ENCODE assay signal across 11 mouse cellular contexts in genomic region chr15:10980712-10981111, GRCm38 (mm10). TPM values are rescaled to one million over a fixed set of nuclear protein-coding genes. Genes with fewer than 3 reads are reported as not detected.
DNase-seq lines count a peak whose midpoint lies in the region; ATAC-seq and TF ChIP-seq lines count a peak whose summit lies in the region.
"Had no signal": no experiment of that assay in that cellular context is flagged by ENCODE, and none has a peak within 500 bp of the region (broad histone marks: within the 10 kb centered on the region; RNA-seq: fewer than 3 reads in every experiment).

No protein-coding gene starts in this region.

- H3K4me1 ChIP-seq in forebrain, embryonic 10.5 days: peaks cover 13% of the 10 kb centered on the region
- no peaks in the 10 kb centered on the region; the same call in 1 of the 2 replicates for H3K4me1 ChIP-seq in limb, embryonic 11.5 days (ENCODE audit: control insufficient read depth, insufficient read depth, low read length)
- peaks cover 4% of the 10 kb centered on the region; the same call in 1 of the 2 replicates for H3K4me1 ChIP-seq in neural tube, embryonic 12.5 days

- no peak for TF ChIP-seq CTCF in layer of hippocampus, adult 2 months (conservative IDR thresholded peaks at IDR 0.05)

- H3K9ac ChIP-seq in limb, embryonic 11.5 days (ENCODE audit: low read length): no peak overlapping the region
- no peak overlapping the region for H3K9ac ChIP-seq in neural tube, embryonic 12.5 days

- peak overlapping the region; percentile 68 for H3K4me2 ChIP-seq in limb, embryonic 11.5 days (ENCODE audit: low read depth, severe bottlenecking)
- peak overlapping the region; percentile 66 for H3K4me2 ChIP-seq in neural tube, embryonic 12.5 days (replicated peaks)

- WGBS in forebrain, embryonic 10.5 days: 74% methylated on average over 2 of the region's 2 CpGs
- WGBS in limb, embryonic 11.5 days: 74% methylated on average over 2 of the region's 2 CpGs
- WGBS in neural tube, embryonic 12.5 days: 63% methylated on average over 2 of the region's 2 CpGs

- intact Hi-C loops in left cerebral cortex, postnatal 25 days (cut with DNase I): loop anchor here (1.0 kb wide), 2 partner anchors 59 to 494 kb away; partner anchors contain the start of gene Rad1

- DNase-seq in layer of hippocampus, adult 2 months (ENCODE audit: low spot score in 2 of 2): no peak
- DNase-seq in layer of hippocampus, adult 9-11 months: no peak
- DNase-seq in forebrain, embryonic 10.5 days (ENCODE audit: extremely low spot score, low spot score): no peak
- DNase-seq in limb, embryonic 11.5 days (ENCODE audit: low spot score): no peak
- no peak for DNase-seq in retina, embryonic 14.5 days (ENCODE audit: low spot score)
- no peak for DNase-seq in adrenal gland, adult 18-20 months (ENCODE audit: low spot score in 2 of 2)
- DNase-seq in left cerebral cortex, postnatal 25 days (ENCODE audit: low spot score in 2 of 2): no peak
- DNase-seq: cerebellum, adult 8-10 months; gastrocnemius, postnatal 14 days had no signal

- peak overlapping the region; percentile 84; the same call in 1 of the 2 replicates for H3K4me3 ChIP-seq in layer of hippocampus, adult 2 months
- H3K4me3 ChIP-seq in forebrain, embryonic 10.5 days: peak overlapping the region; percentile 76; the same call in 1 of the 2 replicates
- H3K4me3 ChIP-seq in limb, embryonic 11.5 days (ENCODE audit: low read depth, low read length): no peak overlapping the region
- no peak overlapping the region for H3K4me3 ChIP-seq in neural tube, embryonic 12.5 days

- no peaks in the 10 kb centered on the region for H3K9me3 ChIP-seq in forebrain, embryonic 10.5 days
- no peaks in the 10 kb centered on the region for H3K9me3 ChIP-seq in limb, embryonic 11.5 days (ENCODE audit: control insufficient read depth, low read length)
- H3K9me3 ChIP-seq in neural tube, embryonic 12.5 days: no peaks in the 10 kb centered on the region

- no peaks in the 10 kb centered on the region for H3K27me3 ChIP-seq in forebrain, embryonic 10.5 days (ENCODE audit: poor library complexity, severe bottlenecking)
- H3K27me3 ChIP-seq in limb, embryonic 11.5 days (ENCODE audit: control insufficient read depth, insufficient read depth, low read length): no peaks in the 10 kb centered on the region
- H3K27me3 ChIP-seq in neural tube, embryonic 12.5 days (replicated peaks): no peaks in the 10 kb centered on the region

- H3K27ac ChIP-seq in layer of hippocampus, adult 2 months: peak overlapping the region; percentile 99
- H3K27ac ChIP-seq in forebrain, embryonic 10.5 days: no peak overlapping the region
- H3K27ac ChIP-seq in limb, embryonic 11.5 days (replicated peaks; ENCODE audit: low read depth, low read length): no peak overlapping the region
- H3K27ac ChIP-seq in neural tube, embryonic 12.5 days: no peak overlapping the region

- no peak for ATAC-seq in limb, embryonic 11.5 days (ENCODE audit: insufficient number of reproducible peaks, low FRiP score, low TSS enrichment, low read depth)
- no peak for ATAC-seq in neural tube, embryonic 12.5 days (ENCODE audit: low FRiP score, low read depth)

- H3K36me3 ChIP-seq in forebrain, embryonic 10.5 days (replicated peaks): no peaks in the 10 kb centered on the region
- H3K36me3 ChIP-seq in limb, embryonic 11.5 days (ENCODE audit: control insufficient read depth, insufficient read depth, low read length): no peaks in the 10 kb centered on the region
- no peaks in the 10 kb centered on the region for H3K36me3 ChIP-seq in neural tube, embryonic 12.5 days

RNA-seq across cellular contexts. Expression of gene Amacr, which starts 0.8 kb away (rescaled TPM):
- 10 to 100 TPM; 11.1 to 12.0 TPM for total RNA-seq in layer of hippocampus, adult 2 months (2021)
- polyA plus RNA-seq in forebrain, embryonic 10.5 days (2016; fragmentation: Nextera tagmentation; extraction: Ambion mirVana): 10.4 and 10.6 TPM in 2 replicates
- 16.8 and 18.1 TPM in 2 replicates for polyA plus RNA-seq in limb, embryonic 11.5 days (2014; fragmentation: Nextera tagmentation; extraction: Ambion mirVana)
- 14.0 and 14.3 TPM in 2 replicates for polyA plus RNA-seq in neural tube, embryonic 12.5 days (2016; fragmentation: Nextera tagmentation; extraction: Ambion mirVana)
- 10 to 100 TPM; 17.0 to 21.6 TPM for total RNA-seq in adrenal gland, adult 18-20 months (2021)
- total RNA-seq in left cerebral cortex, postnatal 25 days (2021): 10 to 100 TPM; 10.5 to 11.5 TPM

RNA-seq across cellular contexts. Expression of gene Slc45a2, which starts 19.8 kb away (rescaled TPM):
- total RNA-seq in layer of hippocampus, adult 2 months (2021): not detected
- polyA plus RNA-seq in forebrain, embryonic 10.5 days (2016; fragmentation: Nextera tagmentation; extraction: Ambion mirVana): 0.17 and 0.23 TPM in 2 replicates
- 0.09 TPM in 1 of 2 replicates, not detected in the other for polyA plus RNA-seq in limb, embryonic 11.5 days (2014; fragmentation: Nextera tagmentation; extraction: Ambion mirVana)
- polyA plus RNA-seq in neural tube, embryonic 12.5 days (2016; fragmentation: Nextera tagmentation; extraction: Ambion mirVana): 0.10 and 0.15 TPM in 2 replicates
- not detected for total RNA-seq in adrenal gland, adult 18-20 months (2021)
- not detected for total RNA-seq in left cerebral cortex, postnatal 25 days (2021)
- total RNA-seq: gastrocnemius, postnatal 14 days; megakaryocyte-erythroid progenitor cell, adult 5-6 weeks had no signal

RNA-seq across cellular contexts. Expression of gene C1qtnf3, which starts 28.6 kb away (rescaled TPM):
- not detected for total RNA-seq in layer of hippocampus, adult 2 months (2021)
- polyA plus RNA-seq in forebrain, embryonic 10.5 days (2016; fragmentation: Nextera tagmentation; extraction: Ambion mirVana): 0.17 TPM in 1 of 2 replicates, not detected in the other
- 4.4 and 5.6 TPM in 2 replicates for polyA plus RNA-seq in limb, embryonic 11.5 days (2014; fragmentation: Nextera tagmentation; extraction: Ambion mirVana)
- 27.7 and 30.1 TPM in 2 replicates for polyA plus RNA-seq in neural tube, embryonic 12.5 days (2016; fragmentation: Nextera tagmentation; extraction: Ambion mirVana)
- total RNA-seq in adrenal gland, adult 18-20 months (2021): under 1 TPM; 0.38 to 0.86 TPM
- not detected for total RNA-seq in left cerebral cortex, postnatal 25 days (2021)
- total RNA-seq: megakaryocyte-erythroid progenitor cell, adult 5-6 weeks had no signal

RNA-seq across cellular contexts. Expression of gene Rxfp3, which starts 57.1 kb away (rescaled TPM):
- total RNA-seq in layer of hippocampus, adult 2 months (2021): 1 to 10 TPM; 5.2 to 5.5 TPM
- polyA plus RNA-seq in forebrain, embryonic 10.5 days (2016; fragmentation: Nextera tagmentation; extraction: Ambion mirVana): 0.26 TPM in 1 of 2 replicates, not detected in the other
- polyA plus RNA-seq in limb, embryonic 11.5 days (2014; fragmentation: Nextera tagmentation; extraction: Ambion mirVana): 0.28 and 0.53 TPM in 2 replicates
- 1.8 and 2.9 TPM in 2 replicates for polyA plus RNA-seq in neural tube, embryonic 12.5 days (2016; fragmentation: Nextera tagmentation; extraction: Ambion mirVana)
- total RNA-seq in adrenal gland, adult 18-20 months (2021): not detected
- 1 to 10 TPM; 3.1 TPM for total RNA-seq in left cerebral cortex, postnatal 25 days (2021)
- total RNA-seq: megakaryocyte-erythroid progenitor cell, adult 5-6 weeks had no signal

Comparison
In these comparisons a context has a peak if more than half of its experiments do, and no peak if none do; other contexts are left out.
1. H3K4me3 ChIP-seq: peak in layer of hippocampus, adult 2 months (single experiment) and forebrain, embryonic 10.5 days (single experiment); none in limb, embryonic 11.5 days (single experiment) and neural tube, embryonic 12.5 days (single experiment).